Mouse (Mus musculus) embryonic facial prominence, embryonic 11.5 days (tissue): ENCODE data around the gene H2-Q7. TPM values are rescaled to one million over a fixed set of nuclear protein-coding genes. Genes with fewer than 3 reads are reported as not detected.
"Not testable (repeated sequence)": the region's sequence is repeated elsewhere in the genome, so short reads cannot be mapped to it uniquely, and the experiment has no call there.

Experiments used
- ATAC-seq: fragments of 200-750 bp; cut with Nextera tagmentation; replicated peaks from 2 replicates; pipeline ENCODE4 v1.8.0; 2017; ENCODE audit warnings: low read depth; ENCODE audit not compliant: insufficient number of reproducible peaks, low FRiP score, low TSS enrichment
- DNase-seq: peaks from one replicate; pipeline ENCODE4 v3.0.0-alpha.2; 2015; ENCODE audit warnings: low spot score
- H3K27ac ChIP-seq: fragments of 300-500 bp; sonication (generic); replicated peaks from 2 replicates; pipeline ENCODE4 v1.5.1; 2014; ENCODE audit warnings: mild to moderate bottlenecking, low read depth, low read length, control low read depth
- H3K27me3 ChIP-seq: fragments of 300-500 bp; sonication (generic); 2 replicates; pipeline ENCODE4 v1.6.1; 2014; ENCODE audit warnings: mild to moderate bottlenecking, low read length, moderate library complexity, mixed read lengths; ENCODE audit not compliant: control insufficient read depth, insufficient read depth
- H3K36me3 ChIP-seq: fragments of 300-500 bp; sonication (generic); replicated peaks from 2 replicates; pipeline ENCODE4 v1.6.1; 2014; ENCODE audit warnings: low read depth, mild to moderate bottlenecking, low read length, moderate library complexity, mixed read lengths; ENCODE audit not compliant: control insufficient read depth, insufficient read depth
- H3K4me1 ChIP-seq: fragments of 300-500 bp; sonication (generic); 2 replicates; pipeline ENCODE4 v1.6.1; 2014; ENCODE audit warnings: low read length, mixed read lengths; ENCODE audit not compliant: control insufficient read depth, insufficient read depth
- H3K4me2 ChIP-seq: fragments of 300-500 bp; sonication (generic); 2 replicates; pipeline ENCODE4 v1.6.1; 2014; ENCODE audit warnings: low read depth, mild to moderate bottlenecking, control low read depth, low read length, moderate library complexity
- H3K4me3 ChIP-seq: fragments of 300-500 bp; sonication (generic); 2 replicates; pipeline ENCODE4 v1.5.1; 2014; ENCODE audit warnings: low read depth, low read length, control low read depth
- H3K9ac ChIP-seq: fragments of 300-500 bp; sonication (generic); replicated peaks from 2 replicates; pipeline ENCODE4 v1.6.1; 2014; ENCODE audit warnings: mild to moderate bottlenecking, control low read depth, low read length
- H3K9me3 ChIP-seq: fragments of 300-500 bp; sonication (generic); replicated peaks from 2 replicates; pipeline ENCODE4 v1.6.1; 2016; ENCODE audit warnings: mild to moderate bottlenecking, low read length, inconsistent platforms, mixed read lengths; ENCODE audit not compliant: control insufficient read depth
- WGBS: fragments of 180-500 bp; shearing (Covaris S2); extraction: QIAGEN DNeasy Blood & Tissue Kit; methylation state at CpG from one replicate; pipeline ENCODE4 v1.1.7; 2014; 5-methylcytosine and 5-hydroxymethylcytosine counted together
- polyA plus RNA-seq: library from polyadenylated mRNA; unstranded; fragments of >200 nt; fragmentation: Nextera tagmentation; extraction: Ambion mirVana; gene quantifications from 2 replicates; pipeline ENCODE4 v1.2.1, GENCODE M21; 2014

Gene H2-Q7
- polyA plus RNA-seq, 1 experiment from 2014 or later, result 8.8 TPM

DNA sequence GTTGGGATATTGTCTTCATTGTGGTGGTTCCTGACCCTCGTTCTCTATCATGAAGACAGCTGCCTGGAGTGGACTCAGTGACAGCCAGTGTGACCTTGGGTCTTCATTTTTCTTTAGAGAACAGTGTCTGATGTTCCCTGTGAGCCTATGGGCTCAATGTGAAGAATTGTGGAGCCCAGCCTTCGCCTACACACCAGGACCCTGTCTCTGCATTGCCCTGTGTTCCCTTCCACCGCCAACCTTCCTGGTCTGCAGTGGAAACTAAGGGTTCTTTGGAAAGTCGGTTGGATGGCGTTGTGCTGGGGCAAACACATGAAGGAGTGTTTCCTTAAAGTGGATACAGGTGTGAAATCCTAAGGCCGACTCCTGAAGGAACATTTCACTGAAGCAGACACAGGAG is 10.1 kb upstream of the H2-Q7 start:
- ATAC-seq, H3K36me3 ChIP-seq, H3K9ac ChIP-seq, H3K27ac ChIP-seq, H3K9me3 ChIP-seq, H3K4me1 ChIP-seq, H3K4me3 ChIP-seq, H3K4me2 ChIP-seq, DNase-seq, H3K27me3 ChIP-seq: not testable (repeated sequence)
- 80% methylated on average over 6 of the region's 6 CpGs for WGBS

DNA sequence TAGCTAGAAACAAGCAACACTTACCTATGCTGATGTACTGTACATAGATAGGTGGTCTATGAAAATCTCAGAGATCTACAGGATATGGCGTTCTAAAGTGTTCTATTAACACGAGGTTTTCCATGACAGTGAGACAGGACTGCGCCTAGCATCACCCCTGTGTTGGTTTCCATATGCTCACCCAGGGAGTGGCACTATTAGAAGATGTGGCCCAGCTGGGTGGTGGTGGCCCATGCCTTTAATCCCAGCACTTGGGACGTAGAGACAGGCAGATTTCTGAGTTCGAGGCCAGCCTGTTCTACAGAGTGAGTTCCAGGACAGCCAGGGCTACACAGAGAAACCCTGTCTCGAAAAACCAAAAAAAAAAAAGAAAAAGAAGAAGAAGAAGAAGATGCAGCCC is 8.3 kb upstream of the H2-Q7 start:
- not testable (repeated sequence) for ATAC-seq, DNase-seq, H3K4me3 ChIP-seq, H3K9me3 ChIP-seq, H3K27me3 ChIP-seq, H3K4me2 ChIP-seq, H3K36me3 ChIP-seq, H3K9ac ChIP-seq, H3K4me1 ChIP-seq, H3K27ac ChIP-seq
- WGBS, result 77% methylated on average over 6 of the region's 6 CpGs

DNA sequence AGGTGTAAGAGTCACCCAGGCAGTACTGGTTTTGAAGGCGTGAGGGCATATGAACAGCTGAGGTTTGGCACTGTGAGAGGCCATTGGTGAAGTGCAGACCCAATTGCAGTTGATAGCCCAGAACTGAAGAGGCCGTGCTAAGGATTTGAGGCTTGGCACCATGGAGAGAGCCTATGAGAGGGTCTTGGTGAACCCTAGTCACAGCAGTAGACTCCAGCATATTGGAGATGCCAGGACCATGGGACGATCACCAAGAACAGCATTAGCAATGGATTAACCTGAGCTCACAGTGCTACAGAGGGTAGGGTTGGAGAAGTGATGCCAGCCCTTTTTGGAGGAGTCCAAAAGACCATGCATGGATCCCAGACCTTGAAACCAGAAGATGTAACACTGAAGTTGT is 6.8 kb upstream of the H2-Q7 start:
- H3K9ac ChIP-seq, H3K4me2 ChIP-seq, H3K9me3 ChIP-seq, DNase-seq, H3K27me3 ChIP-seq, H3K4me3 ChIP-seq, H3K4me1 ChIP-seq, ATAC-seq, H3K27ac ChIP-seq, H3K36me3 ChIP-seq: not testable (repeated sequence)
- WGBS, result 90% methylated on average over 3 of the region's 3 CpGs

DNA sequence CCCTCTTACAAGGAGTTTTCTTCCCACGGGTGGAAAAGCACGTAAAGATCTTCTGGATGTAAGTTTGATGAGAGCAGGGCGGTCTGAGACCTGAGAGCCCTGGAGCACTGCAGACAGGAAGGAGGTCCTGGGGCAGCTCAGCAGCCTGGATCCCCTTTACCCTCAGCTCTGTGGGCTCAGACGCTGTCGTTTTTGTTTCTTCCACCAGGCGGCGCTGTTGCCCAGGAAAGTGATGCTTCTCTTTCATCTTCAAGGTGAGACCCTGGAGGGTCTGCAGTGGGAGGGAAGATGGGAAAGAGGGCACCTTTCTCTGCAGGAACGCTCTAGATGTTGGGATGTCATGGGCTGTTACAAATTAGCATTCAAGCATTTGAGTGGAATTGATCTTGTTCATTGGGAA is 4.1 kb upstream of the H2-Q7 start:
- not testable (repeated sequence) for H3K4me3 ChIP-seq, H3K36me3 ChIP-seq, H3K4me2 ChIP-seq, H3K27ac ChIP-seq, H3K27me3 ChIP-seq, H3K9me3 ChIP-seq, ATAC-seq, H3K9ac ChIP-seq, H3K4me1 ChIP-seq
- 7% methylated on average over 8 of the region's 8 CpGs for WGBS
- peak; percentile 70 for DNase-seq

DNA sequence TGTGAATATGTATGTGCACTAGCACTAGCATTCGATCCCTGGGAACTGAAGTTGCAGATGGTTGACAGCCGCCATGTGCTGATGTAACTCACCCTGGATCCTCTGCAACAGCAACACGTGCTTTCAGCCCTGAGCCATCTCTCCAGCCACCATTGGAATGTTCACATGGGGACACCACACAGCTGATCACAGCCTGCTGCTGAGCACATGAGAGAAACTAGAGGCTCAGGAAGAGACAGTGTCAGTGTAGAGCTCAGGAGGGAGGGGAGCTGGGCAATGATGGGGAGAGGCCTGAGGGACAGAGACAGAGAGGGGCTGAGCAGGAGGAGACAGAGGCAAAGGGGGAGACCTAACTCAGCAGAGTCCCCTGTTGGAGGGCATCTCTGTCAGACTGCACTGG is 3.4 kb upstream of the H2-Q7 start:
- H3K9me3 ChIP-seq, H3K36me3 ChIP-seq, H3K4me1 ChIP-seq, DNase-seq, ATAC-seq, H3K27ac ChIP-seq, H3K4me3 ChIP-seq, H3K9ac ChIP-seq, H3K4me2 ChIP-seq, H3K27me3 ChIP-seq: not testable (repeated sequence)
- WGBS, result 77% methylated on average over 3 of the region's 3 CpGs

DNA sequence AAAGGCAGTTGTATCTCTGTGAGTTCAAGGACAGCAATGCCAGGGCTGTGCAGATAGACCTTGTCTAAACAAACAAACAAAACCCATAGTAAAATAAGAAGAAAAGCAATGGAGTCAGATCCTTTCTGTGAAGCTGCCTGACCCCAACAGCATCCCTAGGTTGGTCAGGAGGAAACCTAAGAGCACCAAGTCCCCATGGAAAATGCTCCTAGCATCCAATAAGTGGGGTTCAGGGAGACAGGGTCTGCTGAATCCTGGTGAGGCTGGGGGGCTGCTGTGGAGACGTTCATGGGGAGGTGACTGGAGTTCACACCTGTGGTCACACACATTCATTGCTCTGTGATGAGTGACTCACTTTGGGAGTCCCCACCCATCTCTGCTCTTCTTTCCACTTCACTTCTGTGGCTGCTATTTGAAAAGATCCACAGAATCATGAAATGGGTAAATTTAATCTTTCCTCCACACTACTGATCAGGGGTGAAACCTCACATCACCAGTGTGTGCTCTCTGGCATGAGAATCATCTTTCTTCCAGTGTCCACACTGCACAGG is 1.5 kb upstream of the H2-Q7 start:
- 71% methylated on average over 1 of the region's 1 CpGs for WGBS

DNA sequence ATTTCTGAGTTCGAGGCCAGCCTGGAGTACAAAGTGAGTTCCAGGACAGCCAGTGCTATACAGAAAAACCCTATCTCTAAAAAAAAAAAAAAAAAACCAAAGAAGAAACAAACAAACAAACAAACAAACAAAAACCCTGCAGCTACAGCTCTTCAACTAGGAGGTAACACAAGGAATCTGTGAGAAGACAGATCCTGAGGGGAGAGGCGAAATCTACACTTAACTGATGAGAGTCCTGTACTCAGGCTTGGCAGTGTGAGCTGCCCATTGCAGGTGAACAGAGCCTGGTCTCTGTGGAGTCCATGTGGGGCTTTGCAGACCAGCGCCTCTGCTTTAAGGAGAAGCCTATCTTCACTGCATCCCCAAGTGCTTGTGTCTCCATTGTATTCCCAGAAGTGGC is 560 bp upstream of the H2-Q7 start:
- H3K4me1 ChIP-seq, DNase-seq, H3K27ac ChIP-seq, H3K36me3 ChIP-seq, H3K9ac ChIP-seq, H3K4me3 ChIP-seq, ATAC-seq, H3K27me3 ChIP-seq, H3K9me3 ChIP-seq, H3K4me2 ChIP-seq: not testable (repeated sequence)
- 62% methylated on average over 1 of the region's 3 CpGs for WGBS

More for the DNA sequence above, 1.5 kb upstream of the H2-Q7 start:
- not testable (repeated sequence) for H3K36me3 ChIP-seq, H3K9ac ChIP-seq, H3K27me3 ChIP-seq, DNase-seq, H3K4me1 ChIP-seq, ATAC-seq, H3K4me3 ChIP-seq, H3K9me3 ChIP-seq, H3K4me2 ChIP-seq, H3K27ac ChIP-seq

DNA sequence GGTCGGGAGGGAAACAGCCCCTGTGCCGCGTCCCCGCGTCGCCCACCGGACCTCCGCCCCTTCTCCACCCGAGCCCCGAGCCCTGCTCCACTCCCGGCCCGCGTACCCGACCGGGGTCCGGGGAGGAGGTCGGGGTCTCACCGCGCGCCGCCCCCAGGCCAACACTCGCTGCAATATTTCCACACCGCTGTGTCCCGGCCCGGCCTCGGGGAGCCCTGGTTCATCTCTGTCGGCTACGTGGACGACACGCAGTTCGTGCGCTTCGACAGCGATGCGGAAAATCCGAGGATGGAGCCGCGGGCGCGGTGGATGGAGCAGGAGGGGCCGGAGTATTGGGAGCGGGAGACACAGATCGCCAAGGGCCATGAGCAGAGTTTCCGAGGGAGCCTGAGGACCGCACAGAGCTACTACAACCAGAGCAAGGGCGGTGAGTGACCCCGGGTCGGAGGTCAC is 366 bp downstream of the H2-Q7 start:
- not testable (repeated sequence) for H3K27me3 ChIP-seq, H3K4me1 ChIP-seq, H3K27ac ChIP-seq, H3K9me3 ChIP-seq, H3K36me3 ChIP-seq
- Histone ChIP-seq H3K4me2 (peak overlapping the region; percentile 90), H3K4me3 (peak overlapping the region; percentile 40), H3K9ac (peak overlapping the region; percentile 52)
- ATAC-seq (peak; percentile 37), DNase-seq (peak; percentile 40)
- under 1% methylated on average over 42 of the region's 48 CpGs for WGBS
